Mouse (Mus musculus) cerebellum, postnatal 36 days (tissue): ENCODE data around the gene Nanos2.

ENCODE experiments used
- DNase-seq, 2 experiments: peaks; one replicate each; pipeline ENCODE4 v3.0.0; 2021 to 2022; ENCODE audit warnings: mixed read lengths in 2 of 2

Gene Nanos2

GRCm38 (mm10) chr7:18991660-18992293 lies 4.6 kb downstream of the Nanos2 start:
- peak; percentile 50 to 52 for DNase-seq

GRCm38 (mm10) chr7:18992294-18992675 lies 5.1 kb downstream of the Nanos2 start:
- peak in 1 of 2 experiments; percentile 58 for DNase-seq

GRCm38 (mm10) chr7:18993036-18993435 lies 5.8 kb downstream of the Nanos2 start:
- DNase-seq, result no peak

GRCm38 (mm10) chr7:18998835-18999234 lies 11.6 kb downstream of the Nanos2 start:
- no peak for DNase-seq

GRCm38 (mm10) chr7:19000421-19000820 lies 13.2 kb downstream of the Nanos2 start:
- no peak for DNase-seq

- DNase-seq, result no peak
Measured at GRCm38 (mm10) chr7:19001066-19001806, 14.0 kb downstream of the Nanos2 start.

GRCm38 (mm10) chr7:19001807-19002085 lies 14.5 kb downstream of the Nanos2 start:
- no peak for DNase-seq

GRCm38 (mm10) chr7:19002115-19002514 lies 14.9 kb downstream of the Nanos2 start:
- DNase-seq, result no peak

GRCm38 (mm10) chr7:19002848-19003498 lies 15.8 kb downstream of the Nanos2 start:
- DNase-seq, result peak; percentile 71 to 82

- peak; percentile 93 to 95 for DNase-seq
Measured at GRCm38 (mm10) chr7:19003902-19004630, 16.9 kb downstream of the Nanos2 start, which contains the start of gene Irf2bp1. Gene Irf2bp1 (plus strand): TSS chr7:19004044.

- peak; percentile 37 to 41 for DNase-seq
Measured at GRCm38 (mm10) chr7:19004631-19005079, 17.5 kb downstream of the Nanos2 start.

GRCm38 (mm10) chr7:19005417-19006121 lies 18.4 kb downstream of the Nanos2 start:
- DNase-seq, result no peak

- peak; percentile 82 to 86 for DNase-seq
Measured at GRCm38 (mm10) chr7:19006476-19006875, 19.3 kb downstream of the Nanos2 start.

GRCm38 (mm10) chr7:19007026-19007977 lies 20.1 kb downstream of the Nanos2 start:
- no peak for DNase-seq

GRCm38 (mm10) chr7:19010581-19010980 lies 23.4 kb downstream of the Nanos2 start:
- no peak for DNase-seq

- peak in 1 of 2 experiments; percentile 36 for DNase-seq
Measured at GRCm38 (mm10) chr7:19012025-19012621, 24.9 kb downstream of the Nanos2 start.

- DNase-seq, result no peak
Measured at GRCm38 (mm10) chr7:19012882-19013281, 25.7 kb downstream of the Nanos2 start.

GRCm38 (mm10) chr7:19014452-19014851 lies 27.3 kb downstream of the Nanos2 start:
- DNase-seq, result no peak

GRCm38 (mm10) chr7:19016042-19016441 lies 28.8 kb downstream of the Nanos2 start:
- DNase-seq, result no peak

GRCm38 (mm10) chr7:19017909-19018308 lies 30.7 kb downstream of the Nanos2 start:
- no peak for DNase-seq

GRCm38 (mm10) chr7:19021048-19021447 lies 33.8 kb downstream of the Nanos2 start:
- no peak for DNase-seq
